Mouse (Mus musculus) 3134 (cell line): ENCODE data around the gene Slc9a8.
A peak's percentile ranks its signal among the peaks of the same experiment; 100 is the strongest.

ENCODE experiments used
- DNase-seq: peaks from one replicate; pipeline ENCODE4 v3.0.0-alpha.2; 2011; ENCODE audit warnings: low spot score; ENCODE audit not compliant: insufficient read length; ENCODE audit errors: extremely low read depth

Gene Slc9a8

GRCm38 (mm10) chr2:167503253-167503895 is 81.9 kb downstream of the Slc9a8 start:
- peak; percentile 85 for DNase-seq

- DNase-seq: peak; percentile 73
Observed at GRCm38 (mm10) chr2:167503896-167504349, 82.4 kb downstream of the Slc9a8 start.

GRCm38 (mm10) chr2:167505127-167505526 is 83.6 kb downstream of the Slc9a8 start:
- DNase-seq: no peak

- no peak for DNase-seq
Observed at GRCm38 (mm10) chr2:167506546-167507260, 85.2 kb downstream of the Slc9a8 start.

GRCm38 (mm10) chr2:167507719-167508385 is 86.3 kb downstream of the Slc9a8 start:
- DNase-seq: no peak

- no peak for DNase-seq
Observed at GRCm38 (mm10) chr2:167508569-167508968, 87.1 kb downstream of the Slc9a8 start.

- DNase-seq: no peak
Observed at GRCm38 (mm10) chr2:167510485-167510884, 89.0 kb downstream of the Slc9a8 start.

- DNase-seq: no peak
Observed at GRCm38 (mm10) chr2:167512365-167512764, 90.9 kb downstream of the Slc9a8 start.

GRCm38 (mm10) chr2:167512970-167513369 is 91.5 kb downstream of the Slc9a8 start:
- no peak for DNase-seq

- no peak for DNase-seq
Observed at GRCm38 (mm10) chr2:167514641-167515040, 93.1 kb downstream of the Slc9a8 start.

- no peak for DNase-seq
Observed at GRCm38 (mm10) chr2:167515688-167516087, 94.2 kb downstream of the Slc9a8 start.

- DNase-seq: no peak
Observed at GRCm38 (mm10) chr2:167519606-167520252, 98.2 kb downstream of the Slc9a8 start.
